Mouse (Mus musculus): ENCODE data around the gene Gm5269. TPM values are rescaled to one million over a fixed set of nuclear protein-coding genes. Genes with fewer than 3 reads are reported as not detected.

Gene Gm5269
- polyA plus RNA-seq, 1 experiment from 2014 or later: not detected

GRCm38 (mm10) chr1:45916174-45916573 lies 26.1 kb upstream of the Gm5269 start:
- Histone ChIP-seq H3K9me3 (replicated peaks) (no peaks in the 10 kb centered on the region), H3K9ac (no peak overlapping the region), H3K4me3 (replicated peaks) (no peak overlapping the region), H3K4me1 (no peaks in the 10 kb centered on the region), H3K36me3 (no peaks in the 10 kb centered on the region), H3K4me2 (replicated peaks) (no peak overlapping the region), H3K27me3 (no peaks in the 10 kb centered on the region), H3K27ac (replicated peaks) (no peak overlapping the region)
- 62% methylated on average over 3 of the region's 3 CpGs for WGBS
- ATAC-seq (ENCODE audit: insufficient number of reproducible peaks, low FRiP score, low TSS enrichment, low read depth): no peak

GRCm38 (mm10) chr1:45914236-45914635 lies 24.2 kb upstream of the Gm5269 start:
- Histone ChIP-seq H3K36me3 (no peaks in the 10 kb centered on the region), H3K27ac (replicated peaks) (no peak overlapping the region), H3K4me3 (replicated peaks) (no peak overlapping the region), H3K4me1 (no peaks in the 10 kb centered on the region), H3K9me3 (replicated peaks) (no peaks in the 10 kb centered on the region), H3K4me2 (replicated peaks) (no peak overlapping the region), H3K27me3 (no peaks in the 10 kb centered on the region), H3K9ac (no peak overlapping the region)
- 94% methylated on average over 4 of the region's 4 CpGs for WGBS
- no peak for ATAC-seq (ENCODE audit: insufficient number of reproducible peaks, low FRiP score, low TSS enrichment, low read depth)

- WGBS: 16% methylated on average over 5 of the region's 5 CpGs
- H3K4me2 ChIP-seq (replicated peaks): no peak overlapping the region
These were observed 15.2 kb upstream of the Gm5269 start for GRCm38 (mm10) chr1:45905107-45905821.

GRCm38 (mm10) chr1:45904161-45904560 lies 14.1 kb upstream of the Gm5269 start:
- 74% methylated on average over 3 of the region's 3 CpGs for WGBS
- no peak overlapping the region for H3K4me3 ChIP-seq (replicated peaks)
- no peaks in the 10 kb centered on the region for H3K36me3 ChIP-seq
- H3K4me2 ChIP-seq (replicated peaks): no peak overlapping the region
- no peaks in the 10 kb centered on the region for H3K4me1 ChIP-seq
- no peak overlapping the region for H3K9ac ChIP-seq
- no peak for ATAC-seq (ENCODE audit: insufficient number of reproducible peaks, low FRiP score, low TSS enrichment, low read depth)
- no peaks in the 10 kb centered on the region for H3K9me3 ChIP-seq (replicated peaks)
- no peak overlapping the region for H3K27ac ChIP-seq (replicated peaks)
- no peaks in the 10 kb centered on the region for H3K27me3 ChIP-seq

More at GRCm38 (mm10) chr1:45905107-45905821, 15.2 kb upstream of the Gm5269 start:
- H3K9me3 ChIP-seq (replicated peaks): no peaks in the 10 kb centered on the region
- H3K27me3 ChIP-seq: no peaks in the 10 kb centered on the region
- peak; percentile 63; the same call in 1 of the 2 replicates for ATAC-seq (ENCODE audit: insufficient number of reproducible peaks, low FRiP score, low TSS enrichment, low read depth)
- H3K4me1 ChIP-seq: no peaks in the 10 kb centered on the region
- no peak overlapping the region for H3K4me3 ChIP-seq (replicated peaks)
- no peak overlapping the region for H3K27ac ChIP-seq (replicated peaks)
- no peaks in the 10 kb centered on the region for H3K36me3 ChIP-seq
- H3K9ac ChIP-seq: no peak overlapping the region

- Histone ChIP-seq H3K9ac (no peak overlapping the region), H3K27ac (replicated peaks) (no peak overlapping the region), H3K27me3 (no peaks in the 10 kb centered on the region), H3K4me3 (replicated peaks) (no peak overlapping the region), H3K4me1 (no peaks in the 10 kb centered on the region), H3K4me2 (replicated peaks) (no peak overlapping the region), H3K9me3 (replicated peaks) (no peaks in the 10 kb centered on the region), H3K36me3 (no peaks in the 10 kb centered on the region)
- 57% methylated on average over 1 of the region's 1 CpGs for WGBS
- no peak for ATAC-seq (ENCODE audit: insufficient number of reproducible peaks, low FRiP score, low TSS enrichment, low read depth)
These were observed 8.0 kb upstream of the Gm5269 start for GRCm38 (mm10) chr1:45898044-45898443.

- H3K4me3 ChIP-seq (replicated peaks): no peak overlapping the region
- H3K27ac ChIP-seq (replicated peaks): no peak overlapping the region
- H3K9ac ChIP-seq: no peak overlapping the region
- 75% methylated on average over 6 of the region's 6 CpGs for WGBS
- H3K27me3 ChIP-seq: no peaks in the 10 kb centered on the region
- H3K4me2 ChIP-seq (replicated peaks): no peak overlapping the region
- H3K9me3 ChIP-seq (replicated peaks): no peaks in the 10 kb centered on the region
- no peaks in the 10 kb centered on the region for H3K36me3 ChIP-seq
- ATAC-seq (ENCODE audit: insufficient number of reproducible peaks, low FRiP score, low TSS enrichment, low read depth): no peak
- no peaks in the 10 kb centered on the region for H3K4me1 ChIP-seq
These were observed 4.3 kb upstream of the Gm5269 start for GRCm38 (mm10) chr1:45894168-45894912.

GRCm38 (mm10) chr1:45891986-45892385 lies 1.9 kb upstream of the Gm5269 start:
- 62% methylated on average over 2 of the region's 2 CpGs for WGBS
- no peak for ATAC-seq (ENCODE audit: insufficient number of reproducible peaks, low FRiP score, low TSS enrichment, low read depth)
- Histone ChIP-seq H3K9me3 (replicated peaks) (no peaks in the 10 kb centered on the region), H3K27ac (replicated peaks) (no peak overlapping the region), H3K4me2 (replicated peaks) (no peak overlapping the region), H3K27me3 (no peaks in the 10 kb centered on the region), H3K4me1 (no peaks in the 10 kb centered on the region), H3K9ac (no peak overlapping the region), H3K4me3 (replicated peaks) (no peak overlapping the region), H3K36me3 (no peaks in the 10 kb centered on the region)

GRCm38 (mm10) chr1:45886800-45887199 lies 3.3 kb downstream of the Gm5269 start:
- no peaks in the 10 kb centered on the region for H3K4me1 ChIP-seq

GRCm38 (mm10) chr1:45883378-45883777 lies 6.7 kb downstream of the Gm5269 start:
- Histone ChIP-seq H3K9ac (no peak overlapping the region), H3K4me1 (no peaks in the 10 kb centered on the region), H3K4me3 (replicated peaks) (no peak overlapping the region), H3K36me3 (no peaks in the 10 kb centered on the region), H3K4me2 (replicated peaks) (no peak overlapping the region), H3K9me3 (replicated peaks) (no peaks in the 10 kb centered on the region), H3K27me3 (no peaks in the 10 kb centered on the region), H3K27ac (replicated peaks) (no peak overlapping the region)
- no peak for ATAC-seq (ENCODE audit: insufficient number of reproducible peaks, low FRiP score, low TSS enrichment, low read depth)

More at GRCm38 (mm10) chr1:45886800-45887199, 3.3 kb downstream of the Gm5269 start:
- Histone ChIP-seq H3K36me3 (no peaks in the 10 kb centered on the region), H3K27me3 (no peaks in the 10 kb centered on the region), H3K27ac (replicated peaks) (no peak overlapping the region), H3K4me2 (replicated peaks) (no peak overlapping the region), H3K9me3 (replicated peaks) (no peaks in the 10 kb centered on the region), H3K9ac (no peak overlapping the region), H3K4me3 (replicated peaks) (no peak overlapping the region)
- WGBS: 83% methylated on average over 9 of the region's 9 CpGs
- no peak for ATAC-seq (ENCODE audit: insufficient number of reproducible peaks, low FRiP score, low TSS enrichment, low read depth)

- Histone ChIP-seq H3K27me3 (no peaks in the 10 kb centered on the region), H3K36me3 (no peaks in the 10 kb centered on the region), H3K4me1 (no peaks in the 10 kb centered on the region), H3K9ac (no peak overlapping the region), H3K9me3 (replicated peaks) (no peaks in the 10 kb centered on the region), H3K4me3 (replicated peaks) (no peak overlapping the region), H3K27ac (replicated peaks) (no peak overlapping the region), H3K4me2 (replicated peaks) (no peak overlapping the region)
- ATAC-seq (ENCODE audit: insufficient number of reproducible peaks, low FRiP score, low TSS enrichment, low read depth): no peak
- WGBS: 69% methylated on average over 6 of the region's 6 CpGs
These were observed 8.0 kb downstream of the Gm5269 start for GRCm38 (mm10) chr1:45882076-45882475.

GRCm38 (mm10) chr1:45881228-45881832 lies 8.7 kb downstream of the Gm5269 start:
- no peak overlapping the region for H3K4me3 ChIP-seq (replicated peaks)
- no peak overlapping the region for H3K27ac ChIP-seq (replicated peaks)
- H3K36me3 ChIP-seq: no peaks in the 10 kb centered on the region
- H3K9me3 ChIP-seq (replicated peaks): no peaks in the 10 kb centered on the region
- no peak for ATAC-seq (ENCODE audit: insufficient number of reproducible peaks, low FRiP score, low TSS enrichment, low read depth)
- no peak overlapping the region for H3K4me2 ChIP-seq (replicated peaks)
- WGBS: 72% methylated on average over 3 of the region's 3 CpGs
- H3K9ac ChIP-seq: no peak overlapping the region
- H3K27me3 ChIP-seq: no peaks in the 10 kb centered on the region
- H3K4me1 ChIP-seq: no peaks in the 10 kb centered on the region

All from embryonic facial prominence, embryonic 15.5 days (tissue).